Mouse (Mus musculus): ENCODE measurements around the gene Plekhg2.

DNA sequence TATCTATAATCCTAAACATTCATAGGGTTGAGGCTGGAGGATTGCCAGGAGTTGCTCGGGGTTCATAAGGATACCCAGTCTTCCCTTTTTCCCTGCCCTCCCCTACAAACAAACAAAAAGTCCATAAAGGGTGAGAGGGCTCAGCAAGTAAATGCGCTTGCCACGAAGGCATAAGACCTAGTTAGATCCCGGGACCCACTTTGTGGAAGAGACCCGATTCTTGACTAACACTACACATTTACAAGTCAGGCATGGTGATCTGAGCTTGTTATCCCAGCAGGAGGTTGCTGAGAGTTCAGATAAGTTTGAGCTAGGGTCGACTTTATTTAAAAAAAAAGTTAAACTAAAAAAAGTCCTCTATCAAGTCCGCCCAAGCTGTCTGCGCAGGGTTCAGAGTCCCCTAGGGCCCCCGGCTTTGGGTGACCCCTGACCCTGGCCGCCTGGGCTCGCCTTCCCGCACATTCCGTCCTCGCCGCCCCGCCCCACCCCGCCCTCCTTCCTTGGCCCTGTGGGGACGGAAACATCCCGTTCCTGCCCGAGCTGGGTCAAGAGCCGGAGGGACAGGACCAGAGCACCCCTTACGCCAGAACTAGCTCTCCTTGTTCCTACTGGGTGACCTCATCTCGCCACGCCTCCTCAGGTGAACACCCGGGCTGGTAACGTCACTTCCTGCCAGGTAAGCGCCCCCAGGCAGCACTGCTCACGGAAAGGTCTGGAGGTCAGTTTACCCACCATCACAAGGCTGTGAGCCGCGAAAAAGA is 3.8 kb upstream of the Plekhg2 start:
- TF ChIP-seq CTCF (IDR thresholded peaks at IDR 0.05) (no peak), POLR2A (IDR thresholded peaks at IDR 0.05; ENCODE audit: insufficient read depth, low read depth, low read length) (peak; percentile 88), EP300 (IDR thresholded peaks at IDR 0.05; ENCODE audit: insufficient read depth, low read depth, low read length) (peak; percentile 100)
